Mouse (Mus musculus) lung, postnatal 14 days (tissue): ENCODE results near the gene Fancc.
"Not testable (repeated sequence)": the region's sequence is repeated elsewhere in the genome, so short reads cannot be mapped to it uniquely, and the experiment has no call there.

Experiments used
- DNase-seq: peaks from one replicate; pipeline ENCODE4 v3.0.0; 2021

Gene Fancc

GRCm38 (mm10) chr13:63416824-63417223 is 80.3 kb downstream of the Fancc start:
- DNase-seq: no peak

- no peak for DNase-seq
Measured at GRCm38 (mm10) chr13:63412662-63413061, 84.4 kb downstream of the Fancc start.

DNA sequence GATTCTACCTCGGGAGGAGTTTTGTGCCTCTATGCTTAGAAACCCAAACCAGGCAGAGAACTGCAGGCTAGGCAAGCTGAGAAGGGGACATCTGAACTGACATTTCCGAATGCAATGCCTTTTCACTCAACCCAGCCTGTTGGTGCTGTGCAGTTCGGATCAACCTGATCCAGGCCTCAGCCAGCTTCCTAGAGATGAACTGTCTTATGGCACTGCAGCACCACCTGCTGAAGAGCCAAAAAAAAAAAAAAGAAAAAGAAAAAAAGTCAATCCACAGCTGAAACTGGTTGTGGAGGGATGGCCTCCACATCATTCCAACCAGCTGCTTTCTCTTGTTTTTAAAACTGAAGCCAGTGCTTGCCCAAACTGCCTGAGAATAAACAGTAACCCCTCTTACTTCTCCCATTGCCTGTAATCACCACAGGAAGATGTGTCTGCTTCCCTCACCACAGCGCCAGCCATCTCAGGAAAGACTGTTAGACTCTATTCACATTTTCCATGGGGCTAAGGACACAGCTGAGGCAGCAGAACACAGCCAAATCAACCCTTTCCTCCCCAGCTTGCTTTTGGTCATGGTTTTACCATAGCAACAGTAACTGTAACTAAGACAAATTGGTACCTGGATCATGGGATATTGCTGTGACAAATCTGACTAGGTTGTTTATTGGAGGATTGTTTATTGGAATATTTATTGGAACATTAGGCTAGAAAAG is 85.6 kb downstream of the Fancc start:
- no peak for DNase-seq

GRCm38 (mm10) chr13:63410578-63411298 is 86.3 kb downstream of the Fancc start:
- no peak for DNase-seq

DNA sequence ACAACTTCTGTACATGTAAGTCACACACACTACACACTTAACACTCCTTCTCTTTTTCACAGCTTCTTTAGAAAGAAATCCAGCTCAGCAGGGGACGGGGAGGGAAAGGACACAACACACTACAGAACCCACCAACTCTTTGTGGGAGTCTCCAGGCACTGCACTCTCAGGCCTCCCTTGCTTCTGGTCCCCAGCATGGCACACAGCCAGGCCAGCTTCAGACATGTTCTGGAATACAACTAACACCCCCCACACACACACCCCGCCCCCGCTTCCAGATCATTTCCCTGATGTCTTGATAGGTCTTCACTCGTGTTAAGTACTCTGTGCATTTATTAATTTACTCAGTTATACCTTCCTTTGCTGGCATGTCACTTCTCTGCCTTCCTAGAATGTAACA is 91.9 kb downstream of the Fancc start:
- DNase-seq: no peak

DNA sequence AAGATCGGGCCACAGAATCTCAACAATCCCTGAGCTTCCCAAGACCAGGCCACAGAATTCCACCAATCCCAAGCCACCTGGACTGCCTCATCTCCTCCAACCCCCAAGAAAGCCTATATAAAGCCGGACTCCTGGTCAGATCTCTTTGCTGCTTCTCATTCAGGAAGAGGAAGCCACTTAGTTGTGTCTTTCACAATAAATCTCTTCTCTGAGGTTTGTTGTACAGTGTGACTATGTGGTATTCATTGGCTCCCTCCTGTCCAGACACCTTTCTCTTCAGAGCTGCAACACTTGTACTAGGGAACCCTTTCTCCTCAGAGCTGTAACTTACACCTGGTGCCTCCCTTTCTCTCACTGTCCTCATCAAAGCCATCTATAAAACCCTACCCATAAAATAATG is 92.4 kb downstream of the Fancc start:
- DNase-seq: no peak

GRCm38 (mm10) chr13:63402823-63403222 is 94.3 kb downstream of the Fancc start:
- no peak for DNase-seq

DNA sequence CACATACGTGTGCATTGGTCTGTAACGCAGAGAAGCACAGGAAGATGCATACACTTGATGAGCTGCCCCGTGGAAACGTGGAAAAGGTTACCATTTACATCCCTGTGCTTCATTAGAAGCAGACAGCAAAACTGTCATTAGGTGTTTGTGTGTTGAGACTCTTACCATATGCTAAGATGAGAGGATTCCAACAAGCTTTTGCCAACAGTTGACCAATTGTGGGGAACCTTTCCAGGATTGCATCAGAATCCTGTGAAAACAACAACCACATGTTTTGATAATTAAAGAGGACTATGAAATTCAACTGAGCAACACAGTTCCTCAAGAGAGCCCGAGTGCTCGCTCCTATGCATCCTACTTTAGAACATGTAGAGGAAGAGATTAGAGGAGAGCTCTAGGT is 97.0 kb downstream of the Fancc start:
- DNase-seq: peak; percentile 49

GRCm38 (mm10) chr13:63397420-63397819 is 99.7 kb downstream of the Fancc start:
- DNase-seq: no peak

- DNase-seq: no peak
Measured at GRCm38 (mm10) chr13:63394304-63395063, 102.6 kb downstream of the Fancc start.

GRCm38 (mm10) chr13:63385234-63385633 is 111.8 kb downstream of the Fancc start:
- no peak for DNase-seq

GRCm38 (mm10) chr13:63384775-63385174 is 112.3 kb downstream of the Fancc start:
- no peak for DNase-seq

DNA sequence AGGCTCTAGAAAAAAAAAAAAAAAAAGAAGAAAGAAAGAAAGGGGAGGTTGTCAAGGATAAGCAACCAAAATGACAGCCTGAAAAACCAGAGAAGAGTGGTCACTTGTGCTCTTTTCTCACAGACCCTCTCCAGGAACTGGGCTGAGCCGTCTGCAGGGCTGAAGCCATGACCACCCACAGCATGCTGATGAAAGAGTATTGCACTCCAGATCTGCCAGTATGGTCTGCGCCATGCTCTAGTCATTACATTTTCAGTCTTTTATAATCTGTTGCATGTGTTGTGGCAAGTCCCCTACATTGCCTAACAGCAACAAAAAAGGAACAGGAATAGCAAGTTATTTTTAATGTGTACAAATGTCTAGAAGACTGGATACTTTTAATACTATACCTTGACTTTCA is 114.9 kb downstream of the Fancc start:
- no peak for DNase-seq

DNA sequence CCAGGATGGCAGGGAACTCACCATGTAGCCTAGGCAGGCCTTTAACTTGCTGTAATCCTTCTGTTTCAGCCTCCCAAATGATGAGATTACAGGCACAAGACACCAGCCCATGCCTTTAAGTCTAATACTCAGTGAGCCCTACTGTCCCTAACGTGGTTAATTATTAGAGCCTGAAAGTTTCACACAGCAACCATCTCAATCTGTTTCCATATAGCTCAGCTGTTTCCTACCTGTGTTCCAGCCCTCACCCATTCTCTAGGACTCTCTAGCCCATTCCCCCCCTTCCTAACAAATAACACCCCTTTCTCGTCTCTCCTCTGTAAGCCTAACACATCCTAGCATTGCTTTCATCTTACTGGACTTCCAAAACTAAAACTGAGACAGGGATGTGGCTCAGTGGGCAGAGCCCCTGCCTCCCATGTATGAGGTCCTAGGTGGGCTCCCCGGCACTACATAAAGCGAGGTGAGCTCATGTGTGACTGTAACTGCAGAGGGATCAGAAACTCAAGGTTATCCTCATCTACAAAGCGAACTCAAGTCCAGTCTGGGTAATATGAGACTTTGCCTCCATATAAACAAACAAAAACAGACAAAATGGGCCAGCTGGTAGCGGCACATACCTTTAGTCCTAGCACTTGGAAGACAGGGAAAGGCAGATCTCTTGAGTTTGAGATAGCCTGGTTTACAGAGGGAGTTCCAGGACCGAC is 123.5 kb downstream of the Fancc start:
- DNase-seq: no peak

DNA sequence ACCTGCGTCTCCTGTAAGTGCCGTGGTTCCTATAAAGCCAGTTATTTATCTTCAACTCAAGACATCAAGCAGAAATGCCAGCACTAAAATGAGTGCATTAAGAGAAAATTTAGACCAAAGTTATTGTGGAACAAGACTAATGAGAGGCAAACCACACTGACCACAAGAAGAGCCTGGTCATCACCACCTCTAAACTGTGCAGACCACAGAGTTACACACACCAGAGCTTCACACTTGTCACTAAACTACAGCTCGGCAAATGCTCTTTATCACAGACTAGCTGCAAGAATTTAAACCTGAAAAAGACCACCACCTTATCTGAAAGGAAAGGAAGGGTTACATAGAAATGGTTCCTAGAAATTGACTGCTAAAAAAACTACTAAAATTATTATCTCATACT is 135.3 kb downstream of the Fancc start:
- no peak for DNase-seq

- no peak for DNase-seq
Measured at GRCm38 (mm10) chr13:63360111-63360885, 136.8 kb downstream of the Fancc start.

GRCm38 (mm10) chr13:63359393-63359792 is 137.7 kb downstream of the Fancc start:
- no peak for DNase-seq

GRCm38 (mm10) chr13:63356558-63356957 is 140.5 kb downstream of the Fancc start:
- peak; percentile 81 for DNase-seq

- no peak for DNase-seq
Measured at GRCm38 (mm10) chr13:63356101-63356500, 141.0 kb downstream of the Fancc start.

DNA sequence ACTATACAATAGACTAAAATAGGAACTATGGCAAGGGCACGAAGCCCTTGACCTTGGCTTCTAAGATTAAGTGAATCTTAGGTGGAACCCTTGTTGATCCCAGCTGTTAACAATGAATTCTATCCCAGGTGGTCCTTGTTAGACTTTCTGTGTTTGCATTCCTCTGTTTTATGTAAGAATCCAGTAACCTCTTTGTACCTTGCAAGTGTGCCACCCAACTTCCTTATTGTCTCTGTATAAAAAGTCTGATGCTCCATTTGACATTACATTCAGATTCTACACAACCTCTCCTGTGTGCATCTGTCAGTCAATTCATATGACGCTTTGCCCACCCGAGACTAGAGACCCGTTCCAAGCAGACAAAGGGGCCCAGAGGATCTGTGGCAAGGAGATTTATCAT is 143.8 kb downstream of the Fancc start:
- DNase-seq: not testable (repeated sequence)

DNA sequence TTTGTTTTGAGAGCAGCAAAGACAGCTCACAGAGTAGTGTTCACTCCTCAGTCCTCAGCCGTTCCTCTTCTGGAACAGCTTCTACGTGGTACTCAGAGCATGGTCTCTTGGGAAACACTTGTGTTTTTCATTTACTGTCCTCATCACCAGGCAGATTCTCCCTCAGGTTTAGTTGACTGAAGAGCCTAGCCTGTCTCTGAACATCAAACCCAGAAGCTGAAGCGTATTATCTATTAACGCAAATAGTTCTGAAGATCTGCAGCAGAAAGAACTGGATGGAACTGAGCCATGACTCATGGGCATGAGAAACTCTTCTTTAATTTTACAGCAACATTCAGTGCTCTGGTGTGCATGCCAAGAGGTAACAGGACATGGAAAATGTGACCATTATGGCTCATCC is 147.0 kb downstream of the Fancc start:
- no peak for DNase-seq

GRCm38 (mm10) chr13:63347639-63348038 is 149.4 kb downstream of the Fancc start:
- DNase-seq: no peak
